Mouse (Mus musculus): ENCODE data around the gene Chst11.
A peak's percentile ranks its signal among the peaks of the same experiment; 100 is the strongest.
"Not testable (repeated sequence)": the region's sequence is repeated elsewhere in the genome, so short reads cannot be mapped to it uniquely, and the experiment has no call there.

The Chst11 gene

DNA sequence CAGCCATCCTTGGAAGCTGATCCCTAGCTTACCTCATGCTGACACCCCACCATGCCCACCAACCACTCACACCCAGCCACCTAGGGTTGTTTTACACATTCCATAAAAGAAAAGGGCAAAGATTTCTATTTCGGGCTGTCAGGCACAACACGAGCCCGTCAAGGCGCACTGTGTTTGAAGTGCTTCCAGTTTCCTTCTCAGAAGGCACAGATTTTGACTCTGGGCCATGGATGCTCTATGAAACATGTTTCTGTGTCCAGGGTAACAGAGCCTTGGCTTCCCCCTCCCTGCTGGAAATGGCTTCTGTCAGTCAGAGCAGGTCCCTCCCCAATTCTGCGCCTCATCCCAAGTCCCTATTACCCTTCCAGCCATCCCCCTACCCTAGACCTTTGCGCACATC, 125.7 kb downstream of the Chst11 start:
- no peak for DNase-seq (ENCODE audit: inconsistent ontology term)

GRCm38 (mm10) chr10:83112345-83112744, 127.0 kb downstream of the Chst11 start:
- no peak for DNase-seq (ENCODE audit: inconsistent ontology term)

DNA sequence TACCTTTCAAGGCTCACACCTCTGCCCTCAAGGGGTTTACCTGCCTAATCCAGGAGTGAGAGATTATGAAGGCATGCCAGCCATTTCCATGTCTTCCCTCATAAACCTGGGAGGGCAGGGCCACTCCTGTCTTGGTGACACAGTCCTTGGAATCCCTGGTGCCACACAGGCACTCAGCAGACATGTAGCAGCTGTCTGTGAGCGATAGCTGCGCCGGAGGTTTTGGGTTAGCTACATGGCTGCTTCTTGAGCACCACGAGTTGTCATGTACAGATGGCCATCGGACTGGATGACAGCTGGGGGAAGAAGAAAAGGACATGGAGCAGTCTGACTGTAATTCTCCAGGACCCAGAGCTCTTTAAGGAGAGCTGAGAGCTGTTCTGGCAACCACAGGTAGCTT, 129.3 kb downstream of the Chst11 start:
- no peak for DNase-seq (ENCODE audit: inconsistent ontology term)

DNA sequence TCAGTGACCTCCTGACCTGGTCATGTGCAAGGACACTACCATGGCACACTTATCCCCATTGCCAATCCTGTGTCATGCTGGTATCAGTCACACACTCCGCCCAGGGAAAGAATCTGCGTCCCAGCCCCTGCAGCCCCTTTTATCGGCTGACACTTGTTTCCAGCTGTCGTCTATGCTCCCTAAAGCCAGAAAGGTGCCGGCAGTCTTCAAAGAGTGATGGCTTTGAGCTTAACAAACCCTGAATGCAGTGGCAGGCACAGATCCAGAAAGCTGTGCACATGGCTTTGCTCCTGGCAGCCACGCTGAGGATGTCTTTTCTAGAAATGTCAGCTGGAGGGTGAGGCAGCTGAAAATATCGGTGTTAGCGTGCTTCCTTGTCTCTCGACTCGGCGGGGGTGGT, 131.6 kb downstream of the Chst11 start:
- no peak for DNase-seq (ENCODE audit: inconsistent ontology term)

DNA sequence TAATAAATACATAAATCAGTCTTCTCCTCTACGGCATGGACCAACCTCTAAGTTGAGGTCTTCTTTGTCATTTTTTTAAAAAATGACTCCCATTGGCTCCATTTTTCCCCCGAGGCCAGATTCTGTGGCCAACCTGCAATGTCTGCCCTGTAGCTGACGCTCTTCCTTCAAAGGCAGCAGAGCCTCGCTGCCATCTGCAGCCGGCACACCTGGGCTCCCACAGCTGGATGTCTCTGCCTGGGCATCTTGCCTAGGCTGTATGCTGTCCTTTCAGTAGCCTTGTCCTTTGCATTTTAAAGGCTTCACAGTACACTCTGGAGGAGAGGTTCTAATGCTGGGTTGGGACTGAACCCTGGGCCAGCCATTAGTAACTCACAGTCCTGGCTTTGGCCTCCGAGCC, 132.6 kb downstream of the Chst11 start:
- no peak for DNase-seq (ENCODE audit: inconsistent ontology term)

DNA sequence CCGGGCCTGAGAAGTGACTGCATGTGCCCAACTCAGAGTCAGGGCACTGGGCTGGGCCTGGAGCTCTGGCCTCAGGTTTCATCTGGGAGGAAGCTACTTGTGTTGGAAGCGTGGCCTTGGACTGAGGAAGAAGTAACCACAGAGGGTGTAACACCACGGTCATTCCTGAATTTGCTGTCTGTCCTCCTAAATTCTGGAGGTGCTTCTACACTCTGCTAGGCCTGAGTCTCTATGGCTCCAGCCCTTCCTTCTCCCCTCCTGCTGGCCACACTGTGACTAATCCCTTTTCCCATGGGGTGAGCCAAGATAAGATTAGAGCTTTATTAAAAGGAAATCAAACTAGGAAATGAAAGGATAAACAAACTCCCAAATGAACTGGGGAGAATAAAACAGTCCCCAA, 133.3 kb downstream of the Chst11 start:
- no peak for DNase-seq (ENCODE audit: inconsistent ontology term)

- DNase-seq (ENCODE audit: inconsistent ontology term), result no peak
Observed at GRCm38 (mm10) chr10:83119016-83119415, 133.7 kb downstream of the Chst11 start.

DNA sequence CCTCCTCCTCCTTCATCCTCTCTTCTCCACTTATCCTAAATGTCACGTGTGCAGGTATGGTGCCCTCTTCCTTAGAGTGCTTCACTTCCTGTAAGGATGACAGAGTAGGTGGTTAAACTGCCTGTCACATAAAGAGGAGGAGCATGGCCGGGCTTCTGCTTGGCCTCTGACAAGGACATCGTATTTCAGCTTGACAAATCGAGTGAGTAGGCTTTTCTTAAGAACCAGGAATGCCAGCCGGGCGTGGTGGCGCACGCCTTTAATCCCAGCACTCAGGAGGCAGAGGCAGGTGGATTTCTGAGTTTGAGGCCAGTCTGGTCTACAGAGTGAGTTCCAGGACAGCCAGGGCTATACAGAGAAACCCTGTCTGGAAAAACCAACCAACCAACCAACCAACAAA, 134.2 kb downstream of the Chst11 start:
- DNase-seq (ENCODE audit: inconsistent ontology term), result not testable (repeated sequence)

GRCm38 (mm10) chr10:83119909-83120308, 134.6 kb downstream of the Chst11 start:
- no peak for DNase-seq (ENCODE audit: inconsistent ontology term)

GRCm38 (mm10) chr10:83120938-83121337, 135.6 kb downstream of the Chst11 start:
- DNase-seq (ENCODE audit: inconsistent ontology term), result no peak

DNA sequence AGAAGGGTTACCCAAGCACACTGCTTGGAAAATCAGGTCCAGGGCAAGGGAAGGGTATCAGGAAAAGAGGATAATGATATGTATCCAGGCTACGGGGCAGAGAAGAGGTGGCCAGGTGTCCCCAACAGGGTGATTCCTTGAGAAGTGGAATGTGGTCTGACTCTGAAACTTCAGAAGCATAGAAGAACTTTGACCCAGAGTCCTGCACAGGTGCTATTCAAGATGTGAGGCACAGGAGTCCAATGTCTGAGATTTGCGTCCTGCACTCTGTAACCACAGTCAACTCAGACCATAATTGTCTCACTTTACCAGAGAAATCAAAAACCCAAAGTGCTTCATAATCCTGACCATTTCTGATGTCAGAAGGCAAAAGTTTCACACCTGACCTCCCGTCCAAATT, 139.3 kb downstream of the Chst11 start:
- no peak for DNase-seq (ENCODE audit: inconsistent ontology term)

DNA sequence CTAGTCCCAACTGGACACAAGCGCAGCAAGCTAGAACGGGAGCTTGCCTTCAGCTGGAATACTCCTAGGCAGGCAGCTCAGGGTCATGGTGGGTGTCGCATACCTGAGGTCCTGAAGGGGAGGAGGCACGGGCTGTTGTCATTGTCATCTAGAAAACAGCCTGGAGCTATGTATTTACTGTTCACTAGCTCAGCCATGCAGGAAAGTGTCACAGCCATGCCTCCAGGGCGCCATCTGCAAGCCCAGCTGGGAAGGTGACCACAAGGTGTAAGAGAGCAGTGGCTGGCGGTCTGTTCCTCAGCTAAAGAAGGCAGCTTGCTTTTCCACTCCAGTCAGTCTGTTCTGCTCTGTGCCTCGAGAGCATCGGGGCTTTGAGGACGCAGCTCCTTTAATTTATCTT, 141.1 kb downstream of the Chst11 start:
- peak; percentile 57 for DNase-seq (ENCODE audit: inconsistent ontology term)

GRCm38 (mm10) chr10:83128435-83128834, 143.1 kb downstream of the Chst11 start:
- DNase-seq (ENCODE audit: inconsistent ontology term), result no peak

DNA sequence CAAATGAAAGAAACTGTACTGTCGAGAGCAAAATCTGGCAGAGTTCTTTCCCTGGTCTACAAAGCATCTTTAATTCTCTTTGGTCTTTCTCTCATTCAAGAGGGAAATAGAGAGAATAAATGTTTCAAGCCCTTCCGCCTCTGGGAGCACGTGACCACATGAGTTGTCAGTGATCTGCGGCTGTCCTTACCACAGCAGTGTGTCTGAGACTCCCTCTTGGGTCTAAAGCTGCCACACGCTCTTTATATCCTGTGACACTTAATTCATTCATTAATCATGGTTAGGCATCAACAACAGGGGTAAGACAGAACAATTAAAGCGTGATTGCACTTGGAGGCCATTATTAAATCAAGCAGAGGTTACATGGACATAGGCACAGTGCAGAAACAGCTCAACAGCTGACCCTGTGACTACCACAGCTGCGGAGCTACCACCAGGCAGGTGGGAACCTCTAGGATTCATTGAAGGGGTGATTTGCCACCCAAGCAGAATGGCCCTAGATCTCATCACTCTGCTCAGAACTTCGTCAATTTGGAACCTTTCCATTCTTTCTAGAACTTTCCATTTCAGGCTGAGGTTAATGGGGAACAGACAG, 144.4 kb downstream of the Chst11 start:
- no peak for DNase-seq (ENCODE audit: inconsistent ontology term)

- no peak for DNase-seq (ENCODE audit: inconsistent ontology term)
Observed at GRCm38 (mm10) chr10:83130611-83131010, 145.3 kb downstream of the Chst11 start.

- DNase-seq (ENCODE audit: inconsistent ontology term), result no peak
Observed at GRCm38 (mm10) chr10:83131884-83132283, 146.6 kb downstream of the Chst11 start.

- DNase-seq (ENCODE audit: inconsistent ontology term), result peak; percentile 65
Observed at GRCm38 (mm10) chr10:83133866-83134570, 148.7 kb downstream of the Chst11 start.

DNA sequence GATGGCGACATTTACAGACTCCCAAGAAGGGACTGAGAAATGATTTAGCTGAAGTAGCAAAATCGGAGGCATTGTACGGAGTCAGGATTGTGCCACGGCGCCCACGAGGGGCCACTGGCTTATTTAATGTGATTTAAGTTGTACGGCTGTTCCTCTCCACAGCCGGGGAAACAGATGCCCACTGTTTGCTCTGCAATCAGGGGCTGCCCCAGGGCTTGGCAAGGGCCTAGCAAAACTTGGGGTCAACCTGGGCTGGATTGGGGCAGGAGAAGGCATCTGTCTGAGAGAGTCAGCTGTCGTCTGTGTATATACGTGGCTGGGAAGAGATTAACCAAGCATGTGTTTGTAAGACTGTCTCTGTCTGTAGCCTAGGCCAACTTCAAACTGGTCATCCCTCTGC, 149.6 kb downstream of the Chst11 start:
- DNase-seq (ENCODE audit: inconsistent ontology term), result no peak

DNA sequence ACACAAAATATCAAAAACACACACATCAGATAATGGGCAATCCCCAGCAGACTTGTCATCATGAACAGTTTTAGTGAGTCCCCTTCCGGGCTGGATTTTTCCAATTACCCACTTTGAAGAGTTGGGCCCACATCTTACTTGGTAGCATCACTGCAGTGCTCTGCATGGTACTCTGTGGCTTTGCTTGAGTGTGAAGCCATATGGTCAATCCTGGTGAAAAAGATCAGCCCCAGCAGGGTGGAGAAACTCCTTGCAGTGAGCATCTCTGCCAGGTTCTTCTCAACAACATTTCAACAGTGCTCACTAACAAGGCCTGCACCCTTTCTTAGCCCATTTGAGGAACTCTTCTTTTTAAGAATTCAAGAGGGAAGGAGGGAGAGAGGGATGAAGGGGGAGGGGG, 150.7 kb downstream of the Chst11 start:
- no peak for DNase-seq (ENCODE audit: inconsistent ontology term)

DNA sequence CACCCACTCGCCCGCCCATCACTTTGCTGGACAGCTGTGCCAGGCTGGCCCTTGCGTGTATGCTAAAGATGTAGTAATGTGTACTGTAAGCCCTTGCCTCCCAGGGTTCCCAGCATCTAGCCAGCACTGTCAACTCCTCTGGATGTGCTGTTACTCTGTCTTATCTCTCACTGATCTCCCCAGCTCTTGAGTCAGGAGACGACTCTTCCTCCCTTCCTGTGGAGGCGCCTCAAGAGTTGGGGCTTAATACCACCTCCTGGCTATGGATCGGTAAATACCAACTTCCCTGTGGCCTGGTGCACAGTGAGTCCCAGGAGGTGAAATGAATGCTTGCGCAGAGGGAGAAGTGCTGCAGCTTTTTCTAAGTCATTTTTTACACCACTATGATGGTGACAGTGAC, 151.8 kb downstream of the Chst11 start:
- no peak for DNase-seq (ENCODE audit: inconsistent ontology term)

- DNase-seq (ENCODE audit: inconsistent ontology term), result no peak
Observed at GRCm38 (mm10) chr10:83139276-83139675, 154.0 kb downstream of the Chst11 start.

GRCm38 (mm10) chr10:83140258-83140936, 155.1 kb downstream of the Chst11 start:
- DNase-seq (ENCODE audit: inconsistent ontology term), result peak; percentile 39

- no peak for DNase-seq (ENCODE audit: inconsistent ontology term)
Observed at GRCm38 (mm10) chr10:83141434-83141833, 156.1 kb downstream of the Chst11 start.
